Mouse (Mus musculus) ES-Bruce4 (cell line): ENCODE data around the gene Hoxd4. TPM values are rescaled to one million over a fixed set of nuclear protein-coding genes. Genes with fewer than 3 reads are reported as not detected.

Experiments
- H3K27ac ChIP-seq: 2 replicates; pipeline ENCODE4 v1.5.1; 2012; ENCODE audit warnings: low read length, inconsistent platforms; ENCODE audit not compliant: insufficient read depth
- H3K27me3 ChIP-seq: 2 replicates; pipeline ENCODE4 v1.6.1; 2012; ENCODE audit warnings: mild to moderate bottlenecking, low read length, inconsistent platforms; ENCODE audit not compliant: control insufficient read depth, poor library complexity, insufficient read depth, severe bottlenecking
- H3K36me3 ChIP-seq: 2 replicates; pipeline ENCODE4 v1.6.1; 2012; ENCODE audit warnings: inconsistent platforms, mild to moderate bottlenecking, low read length, moderate library complexity; ENCODE audit not compliant: control insufficient read depth, poor library complexity, insufficient read depth, severe bottlenecking
- H3K4me1 ChIP-seq: one replicate; pipeline ENCODE4 v1.8.1; 2011; ENCODE audit warnings: low read length; ENCODE audit not compliant: control insufficient read depth, insufficient read depth
- H3K4me3 ChIP-seq: 2 replicates; pipeline ENCODE4 v1.5.1; 2011; ENCODE audit warnings: low read depth, mild to moderate bottlenecking, low read length
- H3K9ac ChIP-seq: 2 replicates; pipeline ENCODE4 v1.6.1; 2012; ENCODE audit warnings: low read depth, mild to moderate bottlenecking, inconsistent platforms; ENCODE audit not compliant: poor library complexity, severe bottlenecking
- H3K9me3 ChIP-seq: replicated peaks from 2 replicates; pipeline ENCODE4 v1.6.1; 2012; ENCODE audit warnings: mild to moderate bottlenecking, low read length, inconsistent platforms; ENCODE audit not compliant: control insufficient read depth, poor library complexity, insufficient read depth, severe bottlenecking
- CTCF ChIP-seq: IDR thresholded peaks from one replicate; pipeline ENCODE4 v1.8.1; 2011; ENCODE audit warnings: low read depth, low read length
- EP300 ChIP-seq: IDR thresholded peaks from 2 replicates; pipeline ENCODE4 v1.6.1; 2011; ENCODE audit warnings: low read depth, low read length; ENCODE audit not compliant: insufficient read depth
- POLR2A ChIP-seq: IDR thresholded peaks from one replicate; pipeline ENCODE4 v1.8.1; 2011; ENCODE audit warnings: low read length; ENCODE audit not compliant: insufficient read depth
- polyA plus RNA-seq: library from polyadenylated mRNA; stranded (reverse); fragments of >200 nt; gene quantifications from 2 replicates; pipeline ENCODE4 v1.2.4, GENCODE M21; 2011; ENCODE audit warnings: low read depth; ENCODE audit not compliant: missing spikeins, insufficient read depth, insufficient read length

Gene Hoxd4
- polyA plus RNA-seq, 1 experiment, result 0.40 TPM

DNA sequence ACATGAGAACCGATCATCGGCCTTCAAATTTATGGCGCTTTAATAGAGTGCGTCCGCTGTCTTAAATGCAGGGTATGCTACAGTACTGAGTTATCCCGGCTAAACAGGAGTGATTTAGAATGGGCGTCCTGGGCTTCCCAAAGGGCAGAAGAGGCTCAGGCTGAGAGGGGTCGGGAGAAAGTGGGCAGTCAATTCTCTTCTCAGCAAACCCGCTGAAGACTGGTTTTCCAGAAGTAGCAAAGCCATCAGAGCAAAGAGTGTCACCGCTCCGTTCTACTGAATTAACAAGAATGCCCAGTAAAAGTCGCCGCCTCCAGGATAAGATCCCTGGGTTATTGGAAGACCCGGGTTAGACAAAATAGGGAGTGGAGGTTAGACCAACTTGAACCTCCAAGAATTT is 28.1 kb downstream of the Hoxd4 start:
- no peak for TF ChIP-seq EP300
- no peak for TF ChIP-seq POLR2A
- no peak for TF ChIP-seq CTCF
- H3K9me3 ChIP-seq, result no peaks in the 10 kb centered on the region
- H3K9ac ChIP-seq, result no peak overlapping the region
- H3K4me3 ChIP-seq, result no peak overlapping the region
- H3K4me1 ChIP-seq, result no peaks in the 10 kb centered on the region
- no peak overlapping the region for H3K27ac ChIP-seq
- H3K36me3 ChIP-seq, result no peaks in the 10 kb centered on the region
- H3K27me3 ChIP-seq, result peaks cover 56% of the 10 kb centered on the region

DNA sequence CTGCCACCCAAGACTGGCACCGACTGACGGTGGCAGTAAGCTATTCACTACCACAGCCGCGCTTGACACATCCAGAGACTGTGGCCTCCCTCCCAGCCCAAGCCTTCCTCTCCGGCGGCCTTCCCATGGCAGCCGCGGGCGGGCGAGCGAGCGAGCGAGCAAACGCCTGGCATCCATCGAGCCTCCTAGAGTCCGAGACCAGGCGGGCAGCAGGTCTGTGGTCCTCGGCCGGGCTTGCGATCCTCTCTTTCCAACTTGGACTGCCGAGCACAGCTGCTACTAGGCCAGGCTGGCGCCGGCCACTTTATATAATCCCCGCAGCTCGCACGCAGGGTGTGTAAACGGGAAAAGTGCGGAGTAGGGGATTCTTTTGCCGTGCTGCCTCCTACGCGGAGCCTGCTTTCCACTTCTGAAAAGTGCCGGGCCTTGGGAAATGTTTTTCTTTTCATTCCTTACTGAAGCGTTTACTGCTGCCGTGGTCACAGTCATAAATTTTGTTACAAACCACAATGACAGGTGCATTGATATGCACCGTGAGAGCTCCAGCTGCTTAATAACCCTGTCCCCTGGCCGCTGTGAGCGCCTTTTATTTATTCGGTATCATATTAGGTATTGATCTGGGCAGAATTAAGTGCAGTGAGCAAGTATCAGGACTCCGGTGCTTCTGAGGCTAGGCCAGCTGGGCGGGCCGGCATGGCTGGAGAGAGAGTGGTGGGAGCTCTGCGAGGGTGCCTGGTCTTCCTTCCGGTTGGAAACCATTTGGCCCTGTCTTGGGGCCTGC is 28.8 kb downstream of the Hoxd4 start:
- H3K4me1 ChIP-seq, result no peaks in the 10 kb centered on the region
- no peaks in the 10 kb centered on the region for H3K36me3 ChIP-seq
- TF ChIP-seq CTCF (no peak), EP300 (no peak), POLR2A (no peak)
- peak overlapping the region; percentile 13; the same call in 1 of the 2 replicates for H3K4me3 ChIP-seq
- H3K27me3 ChIP-seq, result peaks cover 52% of the 10 kb centered on the region
- H3K9me3 ChIP-seq, result no peaks in the 10 kb centered on the region
- no peak overlapping the region for H3K27ac ChIP-seq
- H3K9ac ChIP-seq, result no peak overlapping the region

DNA sequence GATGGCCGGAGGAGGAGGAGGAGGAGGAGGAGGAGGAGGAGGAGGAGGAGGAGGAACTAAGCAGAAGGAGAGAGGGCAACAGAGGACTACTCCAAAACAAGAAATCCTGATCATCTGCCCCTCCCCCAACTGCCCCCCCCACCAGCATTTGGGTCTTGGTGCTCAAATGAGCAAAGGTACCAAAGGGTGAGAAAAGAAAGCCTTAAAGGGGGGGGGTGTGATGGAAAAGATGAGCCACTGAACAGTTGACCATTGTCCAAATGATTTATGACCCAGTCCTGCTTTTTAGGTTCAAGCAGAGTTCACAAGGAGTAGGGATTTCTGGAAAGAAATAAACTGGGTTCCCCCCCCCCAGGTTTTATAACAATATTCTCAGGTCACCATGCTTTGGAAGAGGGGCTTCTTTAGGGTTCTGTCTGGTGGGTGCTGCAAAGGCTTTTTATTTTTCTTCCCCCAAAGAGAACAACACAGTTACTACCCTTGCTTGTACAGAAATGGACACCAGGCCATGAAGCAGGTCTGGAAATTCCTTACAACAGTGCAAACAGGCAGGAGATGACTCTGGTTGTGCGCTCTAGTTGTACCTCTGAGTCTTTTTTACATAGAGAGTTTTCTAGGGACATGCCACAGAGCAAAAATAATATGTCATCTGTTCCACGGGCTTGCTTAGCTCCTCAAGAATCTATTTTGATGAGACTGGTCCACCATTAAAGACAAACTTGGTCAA is 29.7 kb downstream of the Hoxd4 start:
- TF ChIP-seq CTCF, result no peak
- no peak for TF ChIP-seq EP300
- no peak for TF ChIP-seq POLR2A

GRCm38 (mm10) chr2:74741979-74742277 is 30.2 kb downstream of the Hoxd4 start:
- Histone ChIP-seq H3K36me3 (no peaks in the 10 kb centered on the region), H3K27me3 (peaks cover 44% of the 10 kb centered on the region), H3K4me1 (no peaks in the 10 kb centered on the region), H3K9ac (no peak overlapping the region), H3K9me3 (no peaks in the 10 kb centered on the region), H3K27ac (no peak overlapping the region), H3K4me3 (no peak overlapping the region)
- TF ChIP-seq CTCF (no peak), EP300 (no peak), POLR2A (no peak)

More for the DNA sequence above, 29.7 kb downstream of the Hoxd4 start:
- Histone ChIP-seq H3K9me3 (no peaks in the 10 kb centered on the region), H3K9ac (no peak overlapping the region), H3K4me3 (no peak overlapping the region), H3K27ac (no peak overlapping the region), H3K36me3 (no peaks in the 10 kb centered on the region), H3K4me1 (no peaks in the 10 kb centered on the region), H3K27me3 (peaks cover 47% of the 10 kb centered on the region)

- Histone ChIP-seq H3K4me3 (no peak overlapping the region), H3K27me3 (peaks cover 23% of the 10 kb centered on the region), H3K27ac (no peak overlapping the region), H3K4me1 (no peaks in the 10 kb centered on the region), H3K9ac (no peak overlapping the region), H3K36me3 (no peaks in the 10 kb centered on the region), H3K9me3 (no peaks in the 10 kb centered on the region)
- no peak for TF ChIP-seq EP300
- TF ChIP-seq POLR2A, result no peak
- no peak for TF ChIP-seq CTCF
These were observed 34.0 kb downstream of the Hoxd4 start for GRCm38 (mm10) chr2:74745540-74746297.
